Mouse (Mus musculus) layer of hippocampus, adult 9-11 months (tissue): ENCODE results near the gene a.
A peak's percentile ranks its signal among the peaks of the same experiment; 100 is the strongest.
"Not testable (repeated sequence)": the region's sequence is repeated elsewhere in the genome, so short reads cannot be mapped to it uniquely, and the experiment has no call there.

ENCODE experiments used
- DNase-seq: peaks from one replicate; pipeline ENCODE4 v3.0.0; 2022

Gene a

GRCm38 (mm10) chr2:154928298-154928697, 137.1 kb downstream of the a start:
- no peak for DNase-seq

DNA sequence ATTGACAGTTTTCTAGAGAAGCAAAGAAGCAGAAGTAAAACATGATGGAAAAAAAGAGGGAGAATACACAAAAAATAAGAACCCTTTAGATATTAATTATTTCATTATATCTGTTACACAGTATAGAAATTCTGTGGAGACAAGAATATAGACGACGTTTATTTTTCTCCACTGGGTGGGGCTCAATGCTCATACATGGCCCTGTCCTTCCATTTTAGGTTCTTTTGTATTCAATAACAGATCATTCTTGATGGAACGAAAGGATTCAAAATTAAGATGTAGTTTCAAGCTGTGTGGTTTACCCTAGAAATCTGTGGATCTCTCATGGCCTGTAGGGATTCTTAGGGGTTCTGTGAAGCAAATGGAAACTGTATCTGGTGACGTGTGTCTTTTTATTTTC, 142.7 kb downstream of the a start:
- no peak for DNase-seq

GRCm38 (mm10) chr2:154936106-154936505, 144.9 kb downstream of the a start:
- no peak for DNase-seq

DNA sequence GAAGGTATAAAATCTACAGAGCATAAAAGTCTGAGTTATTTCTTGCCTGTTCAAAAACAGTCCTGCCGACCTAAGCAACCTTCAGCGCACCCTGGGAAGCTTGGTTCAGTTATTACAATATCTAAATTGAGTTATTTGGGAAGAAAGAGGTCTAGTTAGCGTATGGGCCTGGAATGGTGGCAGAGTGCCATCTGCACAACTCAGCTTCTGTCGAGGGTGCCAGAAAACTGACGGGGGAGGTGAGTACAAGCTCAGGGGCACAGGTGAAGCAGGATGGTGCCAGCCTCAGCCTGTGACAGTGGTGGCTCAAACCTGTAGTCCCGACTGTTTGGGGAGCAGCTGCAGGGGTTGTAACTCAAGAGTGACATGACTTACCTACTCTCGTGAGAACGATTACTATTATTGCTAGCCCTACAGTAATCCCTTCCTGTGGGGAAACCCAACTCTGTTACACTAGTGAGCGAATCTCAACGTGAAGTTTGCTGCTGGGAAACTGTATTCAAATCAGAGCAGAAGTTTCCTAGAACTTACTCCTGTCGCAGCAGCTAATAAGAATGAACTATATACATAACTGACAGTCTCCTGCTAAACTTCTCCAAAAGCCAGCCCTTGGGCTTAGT, 145.4 kb downstream of the a start:
- DNase-seq = no peak

GRCm38 (mm10) chr2:154937547-154938390, 146.6 kb downstream of the a start:
- no peak for DNase-seq

GRCm38 (mm10) chr2:154941952-154942351, 150.8 kb downstream of the a start:
- no peak for DNase-seq

DNA sequence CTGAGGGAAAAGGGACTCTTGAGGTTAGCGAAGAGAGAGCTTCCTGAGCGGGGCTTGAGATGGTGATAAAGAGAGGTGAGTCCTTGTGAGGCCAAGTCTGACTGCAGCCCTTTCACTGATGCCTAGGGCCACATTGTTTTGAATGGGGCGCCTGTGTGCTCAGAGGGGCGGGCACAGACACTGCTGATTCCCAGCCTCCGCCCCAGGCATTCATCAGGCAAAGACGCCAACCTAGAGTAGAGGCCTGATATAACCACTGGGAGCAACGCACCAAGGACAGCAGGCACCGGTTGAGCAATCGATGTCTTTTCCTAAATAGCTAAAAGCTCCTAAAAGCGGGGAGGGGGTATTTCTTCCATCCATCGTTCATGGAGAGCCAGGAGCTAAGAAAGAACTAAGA, 151.3 kb downstream of the a start:
- no peak for DNase-seq

DNA sequence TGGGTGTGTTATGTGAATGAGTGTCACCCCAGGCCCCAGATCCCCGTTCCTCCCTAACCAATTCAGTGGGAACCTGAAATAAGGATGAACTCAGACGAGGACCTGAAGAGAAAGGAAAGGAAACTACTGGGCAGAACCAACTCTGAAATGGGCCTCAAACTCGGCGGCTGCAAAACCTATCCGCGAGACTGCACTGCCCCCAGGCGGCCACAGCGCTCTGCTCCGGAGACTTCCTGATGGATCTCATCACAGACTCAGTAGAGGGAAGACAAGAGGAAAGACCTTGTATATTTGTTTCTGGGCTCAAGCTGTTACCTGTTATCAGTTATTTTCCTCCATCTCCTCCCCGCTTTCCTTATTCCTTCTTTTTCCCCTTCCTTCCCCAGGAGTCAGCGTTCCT, 151.9 kb downstream of the a start:
- DNase-seq = peak; percentile 69

DNA sequence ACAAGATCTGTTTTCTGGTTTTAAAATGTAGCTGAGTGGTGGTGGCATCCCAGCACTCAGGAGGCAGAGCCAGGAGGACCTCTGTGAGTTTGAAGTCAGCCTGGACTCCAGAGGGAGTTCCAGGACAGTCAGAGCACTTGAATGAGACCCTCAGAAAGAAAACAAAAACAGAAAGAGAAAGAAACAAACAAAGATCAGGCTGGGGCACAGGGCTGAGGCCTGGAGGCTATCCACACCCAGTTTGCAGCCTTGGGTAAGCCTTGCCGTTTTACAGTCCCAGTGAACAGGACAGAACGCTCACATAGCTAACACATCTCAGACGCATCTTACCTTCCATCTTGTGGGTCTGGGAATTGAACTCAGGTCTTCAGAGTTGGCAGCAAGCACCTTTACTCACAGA, 155.7 kb downstream of the a start:
- no peak for DNase-seq

DNA sequence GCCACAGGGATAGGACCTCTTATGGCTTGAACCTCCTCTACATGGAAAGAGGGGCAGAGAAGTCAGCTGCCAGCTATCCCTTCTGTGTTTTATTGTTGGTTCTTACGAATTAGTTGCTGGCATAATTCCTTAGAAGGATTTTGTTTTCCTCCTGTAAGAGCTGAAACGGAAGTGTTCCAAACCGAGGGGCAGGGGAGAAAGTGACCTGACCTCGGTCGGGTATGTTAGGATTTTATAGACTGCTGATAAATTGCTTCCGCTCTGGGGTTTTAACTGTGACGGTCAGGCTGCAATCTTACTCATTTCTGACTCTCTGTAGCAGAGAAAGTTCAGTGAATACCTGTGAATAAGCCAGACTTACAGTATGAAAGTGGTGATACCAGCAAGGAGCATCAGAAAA, 158.2 kb downstream of the a start:
- DNase-seq = no peak

GRCm38 (mm10) chr2:154949877-154950276, 158.7 kb downstream of the a start:
- no peak for DNase-seq

DNA sequence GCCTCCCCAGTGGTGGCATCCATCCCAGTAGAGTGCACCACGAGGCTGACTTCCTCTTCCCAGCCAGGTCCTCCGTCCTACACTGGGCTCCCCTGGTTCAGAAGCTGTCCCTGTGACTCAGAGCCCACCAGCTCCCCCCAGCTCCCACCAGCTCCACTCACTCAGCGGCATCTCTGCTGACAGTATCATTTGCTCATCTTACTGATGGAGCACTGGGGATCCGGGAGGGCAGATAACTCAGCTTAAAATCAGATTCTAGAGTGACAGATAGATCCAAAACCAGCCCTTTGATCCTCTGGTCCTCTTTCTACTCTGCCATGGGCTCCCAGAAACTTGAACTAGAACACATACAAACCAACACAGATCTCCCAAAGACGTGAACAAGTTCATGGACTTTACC, 159.4 kb downstream of the a start:
- DNase-seq = no peak

DNA sequence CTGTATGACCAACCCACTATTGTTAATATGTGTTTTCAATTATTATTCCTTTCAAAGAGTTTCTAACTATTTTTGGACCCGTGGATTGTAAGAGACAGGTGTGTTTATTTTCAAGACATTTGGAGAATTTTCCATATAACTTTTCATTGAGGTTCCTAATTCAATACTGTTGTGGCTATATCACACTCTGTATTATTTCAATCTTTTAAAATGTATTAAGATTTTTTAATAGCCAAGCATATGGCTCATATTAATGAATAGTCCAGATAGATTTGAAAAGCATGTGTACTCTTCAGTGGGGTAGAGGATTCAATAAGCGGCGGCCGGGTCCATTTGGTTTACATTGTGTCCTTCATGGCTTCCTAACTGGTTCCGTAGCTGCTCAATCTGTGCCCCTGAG, 168.3 kb downstream of the a start:
- DNase-seq = no peak

DNA sequence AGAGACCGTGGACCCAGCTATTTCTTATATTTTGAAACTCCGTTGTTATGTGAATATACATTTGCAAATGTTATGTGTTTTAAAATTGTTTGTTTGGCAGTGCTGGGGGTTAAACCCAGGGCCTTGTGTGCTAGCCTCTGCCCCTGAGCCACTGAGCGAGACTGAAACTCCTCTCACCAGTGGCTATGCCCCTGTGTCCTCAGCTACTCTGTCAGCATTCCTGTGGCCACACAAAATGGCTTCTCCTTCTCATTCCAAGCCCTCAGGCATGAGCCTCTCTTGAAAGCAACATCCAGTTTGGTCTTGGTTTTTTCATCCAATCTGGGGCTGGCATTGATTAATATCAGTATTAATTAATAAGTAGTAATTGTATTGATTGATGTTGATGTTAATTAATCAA, 168.7 kb downstream of the a start:
- DNase-seq = no peak

- DNase-seq = no peak
Observed at GRCm38 (mm10) chr2:154963176-154963575, 172.0 kb downstream of the a start.

DNA sequence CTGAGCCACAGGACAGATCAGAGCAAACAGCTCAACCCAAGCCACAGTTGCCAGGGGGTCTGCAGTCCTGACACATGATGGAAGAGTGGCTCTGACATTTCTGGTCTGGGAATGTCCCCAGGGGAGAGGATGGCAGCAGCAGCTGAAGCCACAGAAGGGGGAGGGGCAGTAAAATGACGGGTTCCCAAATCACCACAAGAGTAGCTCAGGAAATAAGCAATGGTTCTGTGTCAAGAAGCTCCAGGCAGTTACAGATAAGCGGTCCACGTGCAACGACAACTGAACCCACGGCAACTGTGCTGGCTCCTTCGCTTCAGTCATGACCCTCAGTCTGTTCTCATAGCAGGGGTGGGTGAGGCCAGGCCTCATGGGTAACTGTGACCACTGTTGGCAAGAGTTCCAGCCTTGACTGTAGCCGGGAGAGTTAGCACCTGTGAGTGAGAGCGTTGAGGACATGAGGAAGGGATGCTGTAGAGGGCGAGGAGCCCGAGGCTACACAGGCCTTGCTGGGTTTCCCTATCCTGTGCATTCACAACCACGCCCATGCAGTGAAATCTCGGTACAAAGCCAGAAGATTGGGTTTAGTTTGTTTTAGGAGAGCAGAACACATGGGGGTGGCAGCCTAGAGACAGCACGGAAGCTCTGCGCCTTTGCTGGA, 178.7 kb downstream of the a start:
- DNase-seq = not testable (repeated sequence)

GRCm38 (mm10) chr2:154971919-154972692, 180.9 kb downstream of the a start:
- no peak for DNase-seq

GRCm38 (mm10) chr2:154972981-154973380, 181.8 kb downstream of the a start:
- no peak for DNase-seq

DNA sequence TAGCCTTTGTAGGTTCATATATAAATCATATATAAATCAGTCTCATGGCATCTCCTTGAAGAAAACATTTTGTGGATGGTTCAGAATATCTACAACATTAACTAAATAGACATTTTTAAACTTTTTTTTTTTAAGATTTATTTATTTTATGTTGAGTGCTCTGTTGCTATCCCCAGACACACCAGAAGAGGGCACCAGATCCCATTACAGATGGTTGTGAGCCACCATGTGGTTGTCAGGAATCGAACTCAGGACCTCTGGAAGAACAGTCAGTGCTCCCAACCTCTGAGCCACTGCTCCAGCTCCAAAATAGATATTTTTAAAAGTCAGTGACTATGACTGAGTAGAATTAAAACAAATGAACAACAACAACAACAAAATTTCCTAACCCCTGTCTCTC, 195.4 kb downstream of the a start:
- DNase-seq = no peak

GRCm38 (mm10) chr2:154991411-154991810, 200.2 kb downstream of the a start:
- DNase-seq = no peak

GRCm38 (mm10) chr2:154992083-154992482, 200.9 kb downstream of the a start:
- no peak for DNase-seq

- no peak for DNase-seq
Observed at GRCm38 (mm10) chr2:155005491-155005890, 214.3 kb downstream of the a start.

DNA sequence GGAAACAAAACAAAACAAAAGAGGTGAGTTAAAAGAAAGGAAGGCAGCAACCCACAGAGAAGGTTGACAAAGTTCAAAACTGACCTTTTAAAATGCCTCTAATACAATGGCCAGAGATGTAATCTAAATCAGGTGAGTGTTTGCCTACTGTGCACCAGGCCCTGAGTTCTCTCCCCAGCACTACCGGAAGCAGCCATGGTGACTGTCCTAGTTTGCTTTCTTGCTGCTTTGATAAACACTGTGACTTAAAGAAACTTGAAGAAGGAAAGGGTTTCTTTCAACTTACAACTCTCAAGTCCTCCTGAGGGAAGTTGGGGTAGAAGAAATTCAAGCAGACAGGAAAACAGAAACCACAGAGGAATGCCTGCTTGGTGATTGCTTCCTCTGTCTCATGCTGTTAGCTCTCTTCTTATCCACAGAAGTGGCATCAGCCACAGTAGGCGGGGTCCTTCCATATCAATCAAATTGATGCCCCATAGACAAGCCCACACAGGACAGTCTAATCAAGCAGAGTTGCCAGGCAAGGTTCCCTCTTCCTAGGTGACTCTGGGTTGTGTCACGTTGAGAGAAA, 220.0 kb downstream of the a start:
- peak; percentile 13 for DNase-seq
